Mouse (Mus musculus) right cerebral cortex, postnatal 4 days (tissue): ENCODE data around the gene Tmem63a.

ENCODE experiments used
- DNase-seq: peaks from one replicate; pipeline ENCODE4 v3.0.0-alpha.2; 2022

Gene Tmem63a

GRCm38 (mm10) chr1:181011601-181012000, 69.5 kb downstream of the Tmem63a start:
- DNase-seq = no peak

GRCm38 (mm10) chr1:181012416-181012815, 70.3 kb downstream of the Tmem63a start:
- DNase-seq = no peak

DNA sequence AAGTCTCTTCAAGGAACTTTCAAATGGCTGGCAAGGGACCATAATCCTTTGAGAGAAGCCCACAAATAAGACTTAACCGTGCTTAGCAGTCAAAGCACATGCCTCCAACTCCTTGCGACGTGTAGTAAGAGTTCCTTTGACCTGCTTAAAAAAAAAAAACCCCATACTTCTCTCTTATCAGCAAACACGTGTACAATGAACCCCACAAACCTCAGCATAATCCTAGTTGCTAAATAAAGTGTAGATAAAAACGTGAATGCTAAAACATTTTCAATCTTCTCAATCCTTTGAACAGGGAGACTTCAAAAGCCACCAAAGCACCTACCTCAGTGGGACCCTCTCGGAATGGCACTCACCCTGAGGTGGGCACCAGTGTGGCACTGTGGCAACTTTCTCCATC, 71.3 kb downstream of the Tmem63a start:
- no peak for DNase-seq

DNA sequence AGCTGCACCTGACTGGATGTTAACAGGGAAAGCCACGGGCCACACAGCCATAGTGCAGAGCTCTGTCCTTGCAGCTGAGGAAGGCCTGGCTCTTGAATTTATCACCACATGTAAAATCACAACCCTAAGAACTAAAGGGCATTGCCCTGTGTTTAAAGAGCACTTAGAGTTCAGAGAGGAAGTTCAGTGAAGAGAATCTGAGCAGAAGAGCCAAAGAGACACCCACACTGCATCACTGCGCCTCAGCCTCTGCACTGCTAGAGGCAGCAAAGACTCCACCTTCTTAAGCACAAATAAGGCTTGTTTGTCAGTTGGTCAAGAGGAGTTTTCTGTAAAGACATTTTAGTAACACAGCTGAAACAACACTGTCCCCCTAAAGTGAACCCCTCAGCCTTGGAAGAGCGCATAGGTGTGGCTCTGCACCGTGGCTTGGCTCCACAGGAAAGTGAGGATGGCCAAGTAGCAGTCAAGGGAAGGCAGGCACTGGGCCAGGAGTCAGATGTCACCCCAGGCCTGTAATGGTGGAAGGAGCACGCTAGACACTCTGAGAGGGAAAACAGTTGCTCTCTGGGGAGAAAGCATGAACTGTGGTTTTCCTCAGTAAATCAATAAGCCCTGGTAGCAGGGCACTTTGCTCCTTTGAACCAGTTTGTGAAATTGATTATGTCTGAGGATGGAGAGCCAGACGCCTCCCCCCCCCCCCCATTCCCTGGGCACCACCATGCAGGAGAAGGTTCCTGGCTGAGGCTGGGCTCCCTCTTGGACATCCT, 72.8 kb downstream of the Tmem63a start:
- peak; percentile 26 for DNase-seq

GRCm38 (mm10) chr1:181015558-181015957, 73.4 kb downstream of the Tmem63a start:
- DNase-seq = no peak

GRCm38 (mm10) chr1:181016045-181016444, 73.9 kb downstream of the Tmem63a start:
- no peak for DNase-seq

- DNase-seq = peak; percentile 40
Measured at GRCm38 (mm10) chr1:181016532-181017131, 74.5 kb downstream of the Tmem63a start.

DNA sequence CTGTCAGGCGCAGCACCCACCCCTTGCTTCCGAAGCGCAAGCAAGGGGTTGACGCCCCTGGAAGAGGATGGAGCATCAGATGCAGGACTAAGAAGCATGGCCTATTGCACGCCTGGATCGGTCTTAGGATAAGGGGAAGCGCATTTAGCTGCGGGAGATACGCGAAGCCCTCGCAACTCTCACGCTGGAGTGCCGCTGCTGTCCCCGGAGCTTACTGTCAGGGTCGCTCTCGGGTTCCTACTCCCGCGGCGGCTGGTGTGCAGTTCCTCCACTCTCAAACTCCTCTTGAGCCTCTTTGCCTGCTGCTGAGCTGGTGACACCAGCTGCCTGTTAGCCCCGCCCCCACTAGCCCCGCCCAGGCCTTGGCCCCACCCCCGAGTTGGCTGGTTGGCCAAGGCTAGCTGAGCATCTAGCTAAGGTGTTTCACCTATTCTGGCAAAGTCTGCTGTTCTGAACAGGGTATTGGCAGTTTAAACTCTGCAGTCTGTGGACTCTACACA, 75.1 kb downstream of the Tmem63a start:
- DNase-seq = peak; percentile 69

GRCm38 (mm10) chr1:181017890-181018420, 75.8 kb downstream of the Tmem63a start:
- no peak for DNase-seq

- no peak for DNase-seq
Measured at GRCm38 (mm10) chr1:181020756-181021487, 78.8 kb downstream of the Tmem63a start, which contains the start of gene Ephx1. TSS of gene Ephx1 (minus strand) at chr1:181020904.

- DNase-seq = no peak
Measured at GRCm38 (mm10) chr1:181021488-181021865, 79.3 kb downstream of the Tmem63a start.

DNA sequence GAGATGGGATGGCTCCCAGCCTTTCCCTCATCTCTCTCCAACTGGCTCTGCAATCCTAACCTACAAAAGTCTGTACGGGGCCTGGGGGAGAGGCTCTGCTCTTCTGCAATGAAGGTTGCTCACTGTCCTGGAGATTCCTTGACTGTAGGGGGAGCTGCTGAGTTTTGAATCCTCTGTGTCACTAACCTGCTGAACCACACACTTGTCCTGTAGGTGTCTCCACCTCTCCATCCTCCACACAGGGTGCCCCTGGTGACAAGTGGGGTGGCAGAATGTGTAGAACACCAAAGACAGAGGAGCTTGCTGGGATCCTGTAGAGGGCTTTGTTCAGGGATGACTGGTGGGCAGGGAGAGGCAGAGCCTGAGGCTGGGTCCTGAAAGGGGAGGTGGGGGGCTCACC, 80.1 kb downstream of the Tmem63a start:
- DNase-seq = no peak
